Mouse (Mus musculus) retina, embryonic 14.5 days (tissue): ENCODE measurements around the gene Faiml.

Experiments used
- DNase-seq: peaks from one replicate; pipeline ENCODE4 v3.0.0-alpha.2; 2015; ENCODE audit warnings: low spot score

The Faiml gene

GRCm38 (mm10) chr9:99237139-99237538 is at the start of gene Faiml:
TSS of gene Faiml (minus strand) at chr9:99237239.
- no peak for DNase-seq

- no peak for DNase-seq
Observed at GRCm38 (mm10) chr9:99258891-99259290, 21.9 kb upstream of the Faiml start.

- DNase-seq: no peak
Observed at GRCm38 (mm10) chr9:99256821-99257220, 19.8 kb upstream of the Faiml start.

- DNase-seq: no peak
Observed at GRCm38 (mm10) chr9:99256206-99256605, 19.2 kb upstream of the Faiml start.

- DNase-seq: no peak
Observed at GRCm38 (mm10) chr9:99253861-99254260, 16.8 kb upstream of the Faiml start.

- no peak for DNase-seq
Observed at GRCm38 (mm10) chr9:99248906-99249305, 11.9 kb upstream of the Faiml start.

GRCm38 (mm10) chr9:99248304-99248703 is 11.3 kb upstream of the Faiml start:
- DNase-seq: no peak

- no peak for DNase-seq
Observed at GRCm38 (mm10) chr9:99243895-99244293, 6.9 kb upstream of the Faiml start.

- DNase-seq: peak; percentile 99
Observed at GRCm38 (mm10) chr9:99243190-99243894, 6.3 kb upstream of the Faiml start, which contains the start of gene Cep70. TSS of gene Cep70 (plus strand) at chr9:99243367.

GRCm38 (mm10) chr9:99242533-99243189 is 5.6 kb upstream of the Faiml start:
- no peak for DNase-seq

- DNase-seq: peak; percentile 87
Observed at GRCm38 (mm10) chr9:99242035-99242434, 5.0 kb upstream of the Faiml start.

- DNase-seq: no peak
Observed at GRCm38 (mm10) chr9:99240571-99240970, 3.5 kb upstream of the Faiml start.

- no peak for DNase-seq
Observed at GRCm38 (mm10) chr9:99239256-99239655, 2.2 kb upstream of the Faiml start.

GRCm38 (mm10) chr9:99238276-99238675 is 1.2 kb upstream of the Faiml start:
- peak; percentile 7 for DNase-seq

GRCm38 (mm10) chr9:99229450-99229849 is 7.6 kb downstream of the Faiml start:
- no peak for DNase-seq

GRCm38 (mm10) chr9:99224583-99224982 is 12.5 kb downstream of the Faiml start:
- no peak for DNase-seq

GRCm38 (mm10) chr9:99221636-99222035 is 15.4 kb downstream of the Faiml start:
- no peak for DNase-seq

GRCm38 (mm10) chr9:99217999-99218719 is 18.9 kb downstream of the Faiml start:
- DNase-seq: peak; percentile 62

GRCm38 (mm10) chr9:99216182-99216581 is 20.9 kb downstream of the Faiml start:
- no peak for DNase-seq

GRCm38 (mm10) chr9:99212643-99213042 is 24.4 kb downstream of the Faiml start:
- no peak for DNase-seq

- DNase-seq: no peak
Observed at GRCm38 (mm10) chr9:99183043-99183670, 53.9 kb downstream of the Faiml start.

GRCm38 (mm10) chr9:99182121-99182520 is 54.9 kb downstream of the Faiml start:
- no peak for DNase-seq
